Mouse (Mus musculus) intestine, embryonic 15.5 days (tissue): ENCODE measurements around the gene Dact2. TPM values are rescaled to one million over a fixed set of nuclear protein-coding genes. Genes with fewer than 3 reads are reported as not detected.

Source experiments
- ATAC-seq: fragments of 200-750 bp; cut with Nextera tagmentation; 2 replicates; pipeline ENCODE4 v1.8.0; 2017; ENCODE audit warnings: moderate TSS enrichment, moderate library complexity
- H3K27ac ChIP-seq: fragments of 300-500 bp; sonication (generic); 2 replicates; pipeline ENCODE4 v1.5.1; 2015; ENCODE audit warnings: mild to moderate bottlenecking, inconsistent platforms
- H3K27me3 ChIP-seq: fragments of 300-500 bp; sonication (generic); replicated peaks from 2 replicates; pipeline ENCODE4 v1.6.1; 2015; ENCODE audit warnings: inconsistent platforms
- H3K36me3 ChIP-seq: fragments of 300-500 bp; sonication (generic); 2 replicates; pipeline ENCODE4 v1.6.1; 2015; ENCODE audit warnings: inconsistent platforms
- H3K4me1 ChIP-seq: fragments of 300-500 bp; sonication (generic); replicated peaks from 2 replicates; pipeline ENCODE4 v1.6.1; 2015; ENCODE audit warnings: inconsistent platforms
- H3K4me2 ChIP-seq: fragments of 300-500 bp; sonication (generic); replicated peaks from 2 replicates; pipeline ENCODE4 v1.6.1; 2015; ENCODE audit warnings: mild to moderate bottlenecking, inconsistent platforms
- H3K4me3 ChIP-seq: fragments of 300-500 bp; sonication (generic); replicated peaks from 2 replicates; pipeline ENCODE4 v1.5.1; 2015; ENCODE audit warnings: inconsistent platforms
- H3K9ac ChIP-seq: fragments of 300-500 bp; sonication (generic); 2 replicates; pipeline ENCODE4 v1.6.1; 2015; ENCODE audit warnings: inconsistent platforms
- H3K9me3 ChIP-seq: fragments of 300-500 bp; sonication (generic); 2 replicates; pipeline ENCODE4 v1.6.1; 2016; ENCODE audit warnings: inconsistent platforms
- WGBS: fragments of 180-500 bp; shearing (Covaris S2); methylation state at CpG from one replicate; pipeline ENCODE4 v1.1.7; 2015; 5-methylcytosine and 5-hydroxymethylcytosine counted together
- polyA plus RNA-seq: library from polyadenylated mRNA; unstranded; fragments of >200 nt; fragmentation: Nextera tagmentation; extraction: Ambion mirVana; gene quantifications from 2 replicates; pipeline ENCODE4 v1.2.1, GENCODE M21; 2015

Dact2 gene
- polyA plus RNA-seq, 1 experiment from 2014 or later = 6.1 TPM

DNA sequence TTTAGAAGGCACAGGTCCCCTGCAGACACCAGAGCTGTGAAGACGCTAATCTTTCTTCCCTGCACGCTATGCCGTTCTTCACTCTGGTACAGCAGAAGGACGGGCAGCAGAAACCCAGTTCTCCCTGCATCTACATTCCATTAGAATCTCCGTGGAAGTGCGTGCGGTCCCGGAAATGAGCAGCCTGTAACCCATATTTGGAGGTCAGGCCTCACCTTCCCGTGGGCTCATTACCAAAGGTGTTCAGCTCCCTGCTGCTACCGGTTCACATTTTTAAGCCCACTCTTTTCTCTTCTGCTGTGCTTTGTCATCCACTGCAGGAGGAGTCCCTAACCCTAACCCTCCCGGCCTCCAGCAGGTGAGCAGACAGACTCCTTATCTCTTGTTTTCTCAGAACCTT lies 34.7 kb downstream of the Dact2 start:
- H3K36me3 ChIP-seq = no peaks in the 10 kb centered on the region
- peaks cover 64% of the 10 kb centered on the region for H3K4me1 ChIP-seq
- no peak overlapping the region for H3K9ac ChIP-seq
- 45% methylated on average over 11 of the region's 11 CpGs for WGBS
- ATAC-seq = no peak
- no peaks in the 10 kb centered on the region for H3K27me3 ChIP-seq
- no peak overlapping the region for H3K27ac ChIP-seq
- no peak overlapping the region for H3K4me3 ChIP-seq
- H3K4me2 ChIP-seq = no peak overlapping the region; the same call in 1 of the 2 replicates
- H3K9me3 ChIP-seq = no peaks in the 10 kb centered on the region

DNA sequence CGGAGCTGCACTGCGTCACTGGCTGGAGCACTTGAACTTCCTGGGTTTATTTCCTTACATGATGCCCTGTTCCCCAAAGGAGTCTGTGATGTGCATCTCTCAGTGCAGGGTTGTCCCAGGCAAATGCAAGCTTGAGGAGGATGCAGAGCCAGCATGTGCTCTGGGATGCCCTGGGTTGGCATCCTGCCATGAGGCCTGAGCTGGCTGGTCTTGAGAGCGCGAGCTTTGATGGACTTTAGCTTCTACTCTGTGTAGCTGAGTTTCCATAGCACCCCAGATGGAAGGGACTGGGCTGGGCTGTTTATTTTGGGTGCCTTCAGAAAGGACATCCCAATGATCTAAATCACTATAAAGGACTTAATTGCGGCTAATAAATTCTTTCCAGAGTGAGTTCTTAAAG lies 36.5 kb downstream of the Dact2 start:
- Histone ChIP-seq H3K36me3 (no peaks in the 10 kb centered on the region), H3K27ac (no peak overlapping the region), H3K4me3 (no peak overlapping the region), H3K4me2 (no peak overlapping the region), H3K9ac (no peak overlapping the region), H3K27me3 (no peaks in the 10 kb centered on the region), H3K4me1 (peaks cover 48% of the 10 kb centered on the region), H3K9me3 (no peaks in the 10 kb centered on the region)
- ATAC-seq = peak; percentile 44
- 43% methylated on average over 5 of the region's 5 CpGs for WGBS

DNA sequence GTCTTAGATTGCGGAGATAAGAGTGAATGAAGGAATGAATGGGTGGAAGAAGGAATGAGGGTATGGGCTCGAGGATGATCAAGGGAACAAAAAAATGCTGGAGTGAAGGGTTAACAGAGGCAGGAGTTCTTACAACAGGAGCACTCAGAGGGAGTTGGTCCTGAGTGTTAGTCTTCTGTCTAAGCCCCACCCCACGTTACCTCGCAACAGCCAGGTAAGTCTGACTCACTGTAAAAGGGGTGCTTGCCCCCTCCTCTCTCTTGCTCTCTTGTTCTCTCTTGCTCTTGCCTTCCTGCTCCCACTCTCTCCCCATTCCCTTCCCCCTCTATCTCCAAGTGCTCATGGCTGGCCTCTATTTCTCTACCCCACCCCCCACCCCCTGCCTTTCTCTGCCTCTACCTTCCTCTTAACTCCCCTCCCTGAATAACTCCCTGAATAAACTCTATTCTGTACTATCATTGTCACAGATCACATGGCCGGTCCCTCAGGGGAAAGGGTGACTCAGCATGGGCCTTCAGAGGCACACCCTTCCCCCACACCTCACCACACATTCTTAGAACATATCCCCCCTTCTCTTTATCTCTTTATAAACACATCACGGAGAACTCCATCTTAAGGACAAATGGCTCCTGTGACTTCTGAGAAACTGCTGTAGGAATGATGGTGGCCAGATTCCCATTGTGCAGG lies 37.2 kb downstream of the Dact2 start:
- Histone ChIP-seq H3K4me3 (no peak overlapping the region), H3K9me3 (no peaks in the 10 kb centered on the region), H3K4me2 (no peak overlapping the region), H3K9ac (no peak overlapping the region), H3K36me3 (no peaks in the 10 kb centered on the region), H3K4me1 (peaks cover 42% of the 10 kb centered on the region), H3K27ac (no peak overlapping the region), H3K27me3 (no peaks in the 10 kb centered on the region)
- peak; percentile 35 for ATAC-seq
- 50% methylated on average over 6 of the region's 6 CpGs for WGBS

DNA sequence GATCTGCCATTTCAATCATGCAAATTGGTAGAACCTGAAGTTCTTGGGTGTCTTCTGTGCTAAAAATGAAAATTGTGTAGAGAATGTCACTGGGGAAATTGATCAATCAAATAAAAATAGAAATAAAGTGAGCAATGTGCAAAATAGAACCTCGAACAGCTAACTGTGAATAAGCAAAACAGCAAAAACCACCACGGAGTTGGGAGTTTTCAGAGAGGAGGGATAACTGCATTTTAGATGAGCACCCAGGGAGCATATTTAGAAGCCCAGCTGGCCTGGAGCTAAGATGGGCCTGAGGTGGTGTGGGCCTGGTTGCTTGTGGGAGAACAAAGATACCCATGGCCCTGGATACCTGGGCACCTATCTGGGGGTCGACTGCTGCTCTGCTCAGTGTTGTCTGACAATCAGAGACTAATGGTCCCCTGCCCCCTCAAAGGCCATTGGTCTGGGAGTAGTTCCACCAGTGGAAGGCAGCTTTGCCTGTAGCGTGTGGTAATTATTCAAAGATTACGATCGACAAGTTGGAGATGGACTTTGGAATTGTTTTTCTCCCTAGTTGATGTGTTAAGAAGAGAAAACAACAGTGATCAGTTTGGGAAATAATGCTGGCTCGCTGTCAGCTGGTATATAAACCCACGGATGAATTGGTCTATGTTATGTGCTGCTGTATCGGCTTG lies 38.0 kb downstream of the Dact2 start:
- no peaks in the 10 kb centered on the region for H3K9me3 ChIP-seq
- no peaks in the 10 kb centered on the region for H3K36me3 ChIP-seq
- H3K4me3 ChIP-seq = no peak overlapping the region
- WGBS = 57% methylated on average over 9 of the region's 9 CpGs
- no peak overlapping the region for H3K4me2 ChIP-seq
- no peak overlapping the region for H3K9ac ChIP-seq
- H3K27ac ChIP-seq = no peak overlapping the region
- no peaks in the 10 kb centered on the region for H3K27me3 ChIP-seq
- peaks cover 35% of the 10 kb centered on the region for H3K4me1 ChIP-seq
- no peak for ATAC-seq

DNA sequence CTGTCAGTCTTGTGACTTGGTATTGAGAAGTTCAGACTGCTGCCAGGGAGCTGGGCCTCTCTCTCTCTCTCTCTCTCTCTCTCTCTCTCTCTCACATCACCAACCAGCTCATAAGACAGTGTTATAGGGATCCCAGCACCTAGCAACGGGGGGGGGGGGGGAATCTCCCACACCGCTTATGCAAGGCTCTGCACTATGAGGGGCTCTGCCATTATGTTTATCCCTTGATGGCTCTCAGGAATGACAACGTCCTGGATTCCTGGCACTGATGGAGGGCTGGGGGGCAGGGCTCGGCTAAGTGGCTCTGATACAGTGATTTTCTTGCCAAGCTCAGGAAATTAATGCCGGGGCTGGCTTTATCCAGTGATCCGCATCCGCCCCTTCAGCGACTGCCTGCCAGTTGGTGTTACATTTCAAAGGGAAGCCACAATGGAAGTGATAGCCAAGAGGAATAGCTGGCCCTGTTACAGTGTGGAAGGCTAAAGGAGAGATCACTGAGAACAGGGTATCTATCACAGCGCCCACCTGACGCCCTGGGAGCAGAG lies 38.7 kb downstream of the Dact2 start:
- Histone ChIP-seq H3K9me3 (no peaks in the 10 kb centered on the region), H3K27me3 (no peaks in the 10 kb centered on the region), H3K27ac (no peak overlapping the region), H3K4me1 (peaks cover 29% of the 10 kb centered on the region), H3K4me3 (no peak overlapping the region), H3K4me2 (no peak overlapping the region), H3K36me3 (no peaks in the 10 kb centered on the region), H3K9ac (no peak overlapping the region)
- ATAC-seq = no peak
- 20% methylated on average over 10 of the region's 10 CpGs for WGBS

DNA sequence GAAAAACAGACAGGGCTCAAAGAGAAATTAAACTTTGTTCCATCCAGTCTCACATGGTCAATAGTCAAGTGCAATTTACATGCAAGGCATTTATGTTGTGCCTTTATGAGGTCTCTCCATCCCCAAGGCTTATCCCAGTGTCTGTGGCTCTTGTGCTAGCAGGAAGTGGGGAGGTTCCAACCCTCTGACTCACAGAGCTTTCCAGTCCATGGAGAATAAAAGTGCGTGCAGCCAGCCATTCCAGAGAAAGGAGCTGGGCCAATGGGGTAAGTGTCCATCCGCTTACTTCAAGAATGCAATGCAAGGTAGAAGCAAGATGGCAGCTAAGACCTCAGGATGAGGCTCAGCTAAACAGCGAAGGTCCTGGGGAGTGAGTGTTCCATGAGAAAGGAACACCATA lies 43.3 kb downstream of the Dact2 start:
- no peaks in the 10 kb centered on the region for H3K9me3 ChIP-seq
- no peak overlapping the region for H3K4me2 ChIP-seq
- WGBS = 88% methylated on average over 3 of the region's 3 CpGs
- no peaks in the 10 kb centered on the region for H3K27me3 ChIP-seq
- no peak overlapping the region for H3K9ac ChIP-seq
- H3K4me1 ChIP-seq = peaks cover 5% of the 10 kb centered on the region; the same call in 1 of the 2 replicates
- ATAC-seq = no peak
- no peak overlapping the region for H3K4me3 ChIP-seq
- H3K27ac ChIP-seq = no peak overlapping the region
- H3K36me3 ChIP-seq = no peaks in the 10 kb centered on the region

DNA sequence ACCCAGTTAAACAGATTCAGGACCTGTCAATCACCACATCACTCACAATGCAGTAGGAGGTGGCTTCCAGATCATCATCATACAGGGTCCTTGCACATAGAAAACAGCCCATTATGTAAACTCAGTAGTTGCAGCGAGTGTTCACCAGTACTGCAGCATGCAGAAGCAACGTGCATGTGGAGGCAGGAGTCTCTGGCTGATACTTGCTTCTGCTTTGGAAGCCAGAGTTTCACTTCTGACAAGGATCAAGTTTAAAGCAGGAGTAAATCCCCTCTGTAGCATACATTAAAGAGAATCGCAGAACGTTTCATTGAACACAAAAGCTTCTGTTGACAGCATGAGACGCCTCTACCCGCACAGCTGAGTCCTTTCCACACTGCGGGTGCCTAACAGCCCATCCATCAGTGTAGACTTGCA lies 46.3 kb downstream of the Dact2 start:
- no peak overlapping the region for H3K9ac ChIP-seq
- no peak for ATAC-seq
- 52% methylated on average over 7 of the region's 7 CpGs for WGBS

More for the DNA sequence above, 46.3 kb downstream of the Dact2 start:
- H3K36me3 ChIP-seq = no peaks in the 10 kb centered on the region
- no peaks in the 10 kb centered on the region for H3K9me3 ChIP-seq
- no peak overlapping the region for H3K27ac ChIP-seq
- H3K4me1 ChIP-seq = no peaks in the 10 kb centered on the region
- H3K4me2 ChIP-seq = no peak overlapping the region
- no peak overlapping the region for H3K4me3 ChIP-seq
- no peaks in the 10 kb centered on the region for H3K27me3 ChIP-seq

Other genes with a start within 250 kb of the Dact2 start
- gene Gm7356, start 200.6 kb downstream of the Dact2 start, polyA plus RNA-seq = not detected in 2 replicates
- not detected in 2 replicates for gene Gm7358, start 144.8 kb downstream of the Dact2 start, polyA plus RNA-seq
- 122 and 132 TPM in 2 replicates for gene Smoc2, start 75.2 kb upstream of the Dact2 start, polyA plus RNA-seq